Mouse (Mus musculus) forebrain, embryonic 13.5 days (tissue): ENCODE measurements around the gene Aqp2. TPM values are rescaled to one million over a fixed set of nuclear protein-coding genes. Genes with fewer than 3 reads are reported as not detected.

Experiments
- ATAC-seq: fragments of 200-750 bp; cut with Nextera tagmentation; 2 replicates; pipeline ENCODE4 v1.8.0; 2017
- H3K27ac ChIP-seq: fragments of 300-500 bp; sonication (generic); 2 replicates; pipeline ENCODE4 v1.5.1; 2015; ENCODE audit warnings: inconsistent platforms, mild to moderate bottlenecking, moderate library complexity
- H3K27me3 ChIP-seq: fragments of 300-500 bp; sonication (generic); 2 replicates; pipeline ENCODE4 v1.6.1; 2015; ENCODE audit warnings: mild to moderate bottlenecking, inconsistent platforms
- H3K36me3 ChIP-seq: fragments of 300-500 bp; sonication (generic); 2 replicates; pipeline ENCODE4 v1.6.1; 2015; ENCODE audit warnings: mild to moderate bottlenecking, inconsistent platforms; ENCODE audit not compliant: poor library complexity, severe bottlenecking
- H3K4me1 ChIP-seq: fragments of 300-500 bp; sonication (generic); 2 replicates; pipeline ENCODE4 v1.6.1; 2015; ENCODE audit warnings: inconsistent platforms
- H3K4me2 ChIP-seq: fragments of 300-500 bp; sonication (generic); 2 replicates; pipeline ENCODE4 v1.6.1; 2015; ENCODE audit warnings: inconsistent platforms, mild to moderate bottlenecking, moderate library complexity
- H3K4me3 ChIP-seq: fragments of 300-500 bp; sonication (generic); 2 replicates; pipeline ENCODE4 v1.5.1; 2015; ENCODE audit warnings: mild to moderate bottlenecking, inconsistent platforms
- H3K9ac ChIP-seq: fragments of 300-500 bp; sonication (generic); 2 replicates; pipeline ENCODE4 v1.6.1; 2015; ENCODE audit warnings: mild to moderate bottlenecking, inconsistent platforms
- H3K9me3 ChIP-seq: fragments of 300-500 bp; sonication (generic); replicated peaks from 2 replicates; pipeline ENCODE4 v1.6.1; 2016; ENCODE audit warnings: inconsistent platforms
- WGBS: fragments of 180-500 bp; shearing (Covaris S2); methylation state at CpG from one replicate; pipeline ENCODE4 v1.1.7; 2015; 5-methylcytosine and 5-hydroxymethylcytosine counted together
- polyA plus RNA-seq: library from polyadenylated mRNA; unstranded; fragments of >200 nt; fragmentation: Nextera tagmentation; extraction: Ambion mirVana; gene quantifications from 2 replicates; pipeline ENCODE4 v1.2.1, GENCODE M21; 2015

The Aqp2 gene
- polyA plus RNA-seq, 1 experiment from 2014 or later: not detected

DNA sequence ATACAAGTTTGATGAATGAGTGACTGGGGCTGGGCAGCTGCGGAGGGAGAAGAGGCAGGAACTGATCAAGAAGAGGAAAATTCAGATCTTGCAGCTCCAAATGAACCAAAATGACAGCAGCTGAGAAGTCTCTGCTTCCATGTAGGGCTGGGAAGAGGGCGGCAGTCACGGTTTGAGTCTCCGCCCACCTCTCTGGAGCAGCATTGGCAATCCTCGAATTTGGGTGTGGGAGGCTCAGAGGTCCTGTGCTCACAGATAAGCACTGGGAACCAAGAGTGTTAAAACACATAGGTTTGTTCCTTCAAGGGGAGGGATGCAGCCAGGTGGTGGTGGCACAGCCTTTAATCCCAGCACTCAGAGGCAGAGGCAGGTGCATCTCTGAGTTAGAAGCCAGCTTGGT is 27.7 kb downstream of the Aqp2 start:
- H3K4me1 ChIP-seq: peaks cover 45% of the 10 kb centered on the region
- peaks cover 14% of the 10 kb centered on the region for H3K27me3 ChIP-seq
- H3K9ac ChIP-seq: no peak overlapping the region
- H3K36me3 ChIP-seq: no peaks in the 10 kb centered on the region
- no peaks in the 10 kb centered on the region for H3K9me3 ChIP-seq
- H3K4me2 ChIP-seq: no peak overlapping the region
- no peak overlapping the region for H3K4me3 ChIP-seq
- H3K27ac ChIP-seq: no peak overlapping the region
- no peak for ATAC-seq
- 37% methylated on average over 5 of the region's 5 CpGs for WGBS

DNA sequence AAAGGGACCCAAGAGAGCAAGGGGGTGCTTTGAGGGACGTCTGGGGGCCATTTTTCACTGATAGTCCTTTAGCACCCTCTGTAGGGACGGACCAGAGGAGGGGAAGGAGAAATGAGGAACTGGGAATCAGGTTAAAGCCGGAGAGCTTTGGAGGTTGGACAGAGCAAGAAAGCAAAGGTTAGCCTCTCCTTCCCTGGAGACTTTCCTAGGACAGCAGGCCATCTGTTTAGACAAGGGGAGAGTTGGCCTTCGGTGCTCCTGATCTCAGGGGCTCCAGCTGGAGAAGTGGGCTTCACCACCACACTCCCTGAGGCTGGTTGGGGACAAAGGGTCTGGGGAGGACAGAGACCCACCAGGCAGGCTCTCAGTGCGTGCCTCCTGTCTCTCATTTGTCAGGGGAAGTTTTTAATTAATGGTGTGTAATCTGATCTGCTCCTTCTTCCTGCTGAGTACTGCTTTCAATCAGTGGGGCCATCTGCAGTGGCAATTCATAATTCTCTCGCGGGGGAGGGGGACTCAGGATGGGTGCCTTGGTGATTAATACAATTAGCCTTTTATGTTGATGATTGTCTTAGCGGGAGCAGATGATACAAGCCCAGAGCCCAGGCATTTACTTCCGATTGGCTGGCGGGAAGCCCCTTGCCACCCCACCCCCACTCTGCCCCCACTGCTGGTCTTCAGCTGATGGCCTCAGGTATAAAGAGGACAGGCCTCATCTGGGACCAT is 28.7 kb downstream of the Aqp2 start:
- no peak overlapping the region for H3K4me3 ChIP-seq
- WGBS: 9% methylated on average over 10 of the region's 10 CpGs
- no peaks in the 10 kb centered on the region for H3K36me3 ChIP-seq
- H3K4me1 ChIP-seq: peaks cover 43% of the 10 kb centered on the region
- H3K9ac ChIP-seq: no peak overlapping the region
- no peaks in the 10 kb centered on the region for H3K9me3 ChIP-seq
- peak overlapping the region; percentile 2; the same call in 1 of the 2 replicates for H3K4me2 ChIP-seq
- peak; percentile 57; the same call in 1 of the 2 replicates for ATAC-seq
- no peak overlapping the region; the same call in 1 of the 2 replicates for H3K27ac ChIP-seq
- H3K27me3 ChIP-seq: peaks cover 16% of the 10 kb centered on the region

- Histone ChIP-seq H3K4me3 (no peak overlapping the region), H3K36me3 (no peaks in the 10 kb centered on the region), H3K9ac (no peak overlapping the region), H3K4me1 (peaks cover 43% of the 10 kb centered on the region), H3K27ac (no peak overlapping the region), H3K9me3 (no peaks in the 10 kb centered on the region), H3K4me2 (no peak overlapping the region), H3K27me3 (peaks cover 19% of the 10 kb centered on the region)
- no peak for ATAC-seq
- WGBS: 82% methylated on average over 13 of the region's 13 CpGs
Measured at GRCm38 (mm10) chr15:99608382-99609125, 29.7 kb downstream of the Aqp2 start.

DNA sequence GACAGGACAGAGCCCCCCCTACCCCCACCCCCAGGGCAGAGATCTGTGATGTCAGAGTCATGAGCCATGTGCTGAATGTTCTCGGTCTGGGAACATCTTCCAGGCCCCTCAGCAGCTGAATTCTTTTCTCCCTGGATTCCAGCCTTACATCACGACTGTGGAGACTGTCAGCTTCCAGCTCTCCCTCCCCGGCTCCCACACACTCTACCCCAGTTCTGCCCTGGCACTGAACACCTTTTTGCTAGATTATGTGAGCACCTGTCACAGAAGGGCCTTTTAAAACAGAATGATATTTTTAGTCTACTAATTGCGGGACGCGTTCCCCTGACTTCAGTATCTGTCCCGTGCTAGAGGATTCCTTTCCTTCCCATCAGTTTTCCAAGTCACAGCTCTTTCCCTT is 32.7 kb downstream of the Aqp2 start:
- 66% methylated on average over 7 of the region's 7 CpGs for WGBS
- no peak for ATAC-seq
- H3K27me3 ChIP-seq: peaks cover 15% of the 10 kb centered on the region; the same call in 1 of the 2 replicates
- 0 out of 2 replicates have a peak overlapping the region, but pooled peaks have one; percentile 1 for H3K27ac ChIP-seq
- no peak overlapping the region for H3K9ac ChIP-seq
- no peaks in the 10 kb centered on the region for H3K36me3 ChIP-seq
- no peaks in the 10 kb centered on the region for H3K9me3 ChIP-seq
- peaks cover 47% of the 10 kb centered on the region for H3K4me1 ChIP-seq
- no peak overlapping the region for H3K4me3 ChIP-seq
- H3K4me2 ChIP-seq: no peak overlapping the region

- Histone ChIP-seq H3K27ac (peak overlapping the region; percentile 32; the same call in 1 of the 2 replicates), H3K9ac (no peak overlapping the region), H3K4me3 (no peak overlapping the region), H3K4me2 (no peak overlapping the region), H3K36me3 (no peaks in the 10 kb centered on the region), H3K4me1 (peaks cover 24% of the 10 kb centered on the region), H3K9me3 (no peaks in the 10 kb centered on the region), H3K27me3 (peaks cover 15% of the 10 kb centered on the region; the same call in 1 of the 2 replicates)
- 75% methylated on average over 13 of the region's 13 CpGs for WGBS
- no peak for ATAC-seq
Measured at GRCm38 (mm10) chr15:99614273-99614672, 35.4 kb downstream of the Aqp2 start.

DNA sequence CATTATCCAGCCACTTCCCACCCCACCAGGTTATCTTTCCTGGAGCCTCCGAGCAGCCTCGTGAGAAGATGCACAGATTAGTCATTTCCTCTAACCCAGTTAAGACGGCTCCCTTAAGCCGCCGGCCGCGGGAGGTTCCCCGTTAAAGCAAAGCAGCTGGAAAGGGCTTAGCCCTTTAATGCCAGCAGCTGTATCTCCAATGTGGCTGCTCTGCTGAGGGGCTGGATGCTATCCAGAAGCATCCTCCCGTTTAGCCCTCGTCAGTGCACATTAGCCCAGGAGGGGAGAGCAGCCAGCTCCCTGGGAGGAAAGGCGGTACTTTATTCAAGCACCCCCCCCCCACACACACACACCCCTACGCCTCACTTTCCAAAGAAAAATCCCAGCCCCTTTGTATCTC is 35.9 kb downstream of the Aqp2 start:
- Histone ChIP-seq H3K4me3 (no peak overlapping the region), H3K27ac (peak overlapping the region; percentile 32; the same call in 1 of the 2 replicates), H3K9me3 (no peaks in the 10 kb centered on the region), H3K27me3 (peaks cover 15% of the 10 kb centered on the region; the same call in 1 of the 2 replicates), H3K4me2 (peak overlapping the region; percentile 15), H3K4me1 (peaks cover 24% of the 10 kb centered on the region), H3K9ac (no peak overlapping the region), H3K36me3 (peaks cover 3% of the 10 kb centered on the region; the same call in 1 of the 2 replicates)
- WGBS: 5% methylated on average over 12 of the region's 12 CpGs
- no peak for ATAC-seq

- H3K4me2 ChIP-seq: no peak overlapping the region
- no peaks in the 10 kb centered on the region for H3K9me3 ChIP-seq
- peaks cover 24% of the 10 kb centered on the region for H3K4me1 ChIP-seq
- ATAC-seq: no peak
- H3K9ac ChIP-seq: no peak overlapping the region
- WGBS: 37% methylated on average over 9 of the region's 9 CpGs
- H3K27me3 ChIP-seq: peaks cover 10% of the 10 kb centered on the region; the same call in 1 of the 2 replicates
- H3K4me3 ChIP-seq: no peak overlapping the region
- H3K36me3 ChIP-seq: peaks cover 7% of the 10 kb centered on the region
- H3K27ac ChIP-seq: no peak overlapping the region
Measured at GRCm38 (mm10) chr15:99615246-99615645, 36.4 kb downstream of the Aqp2 start.

DNA sequence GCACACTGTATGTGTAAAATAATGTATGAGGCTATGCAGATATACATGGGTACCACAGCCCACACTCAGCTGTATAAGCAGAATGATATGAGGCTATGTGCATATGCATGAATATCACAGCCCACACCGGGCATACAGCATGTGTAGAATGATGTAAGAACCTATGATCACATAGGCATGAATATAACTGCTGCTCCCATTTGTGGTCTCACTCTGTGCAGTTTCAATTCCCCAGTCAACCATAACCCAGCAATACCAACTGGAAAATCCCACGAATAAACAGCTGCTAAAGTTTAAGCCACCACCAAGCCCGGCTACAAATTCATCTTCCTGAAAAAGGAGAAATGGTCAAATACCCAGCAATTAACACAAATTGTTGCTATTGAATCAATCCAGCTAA is 39.7 kb downstream of the Aqp2 start:
- WGBS: 90% methylated on average over 3 of the region's 3 CpGs
- Histone ChIP-seq H3K9me3 (no peaks in the 10 kb centered on the region), H3K27ac (no peak overlapping the region), H3K4me1 (peaks cover 16% of the 10 kb centered on the region), H3K27me3 (peaks cover 1% of the 10 kb centered on the region; the same call in 1 of the 2 replicates), H3K36me3 (peaks cover 38% of the 10 kb centered on the region), H3K4me2 (no peak overlapping the region), H3K9ac (no peak overlapping the region), H3K4me3 (no peak overlapping the region)
- ATAC-seq: no peak

DNA sequence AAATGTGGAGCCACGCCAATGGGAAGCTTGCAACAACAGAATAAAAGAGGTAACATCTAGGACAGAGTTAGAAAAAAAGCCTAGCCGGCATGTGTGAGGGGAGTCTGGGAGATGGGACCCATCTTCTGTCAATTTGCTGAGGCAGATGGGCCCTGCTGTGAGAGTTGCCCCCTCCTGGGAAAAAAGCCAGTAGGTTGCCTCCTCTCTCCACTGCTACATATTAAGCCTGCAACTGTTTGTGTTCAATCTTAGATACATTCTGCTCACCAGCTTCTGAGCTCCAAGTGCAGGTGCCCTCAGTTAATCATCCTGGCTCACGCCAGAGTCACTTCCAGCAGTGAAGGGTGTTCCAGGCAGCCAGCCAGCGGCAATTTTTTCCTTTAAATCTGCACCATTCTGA is 41.0 kb downstream of the Aqp2 start:
- peaks cover 50% of the 10 kb centered on the region for H3K36me3 ChIP-seq
- WGBS: 77% methylated on average over 4 of the region's 4 CpGs

GRCm38 (mm10) chr15:99622063-99622462 is 43.2 kb downstream of the Aqp2 start:
- Histone ChIP-seq H3K4me1 (no peaks in the 10 kb centered on the region), H3K9ac (no peak overlapping the region), H3K27ac (no peak overlapping the region), H3K9me3 (no peaks in the 10 kb centered on the region), H3K4me3 (no peak overlapping the region), H3K4me2 (no peak overlapping the region), H3K27me3 (no peaks in the 10 kb centered on the region), H3K36me3 (peaks cover 72% of the 10 kb centered on the region)
- 95% methylated on average over 11 of the region's 11 CpGs for WGBS
- ATAC-seq: no peak

More for the DNA sequence above, 41.0 kb downstream of the Aqp2 start:
- Histone ChIP-seq H3K4me1 (peaks cover 8% of the 10 kb centered on the region), H3K27ac (peak overlapping the region; percentile 14; the same call in 1 of the 2 replicates), H3K9me3 (no peaks in the 10 kb centered on the region), H3K27me3 (no peaks in the 10 kb centered on the region), H3K4me2 (no peak overlapping the region), H3K9ac (no peak overlapping the region), H3K4me3 (no peak overlapping the region)
- no peak for ATAC-seq

GRCm38 (mm10) chr15:99631618-99632017 is 52.8 kb downstream of the Aqp2 start:
- Histone ChIP-seq H3K9me3 (no peaks in the 10 kb centered on the region), H3K4me2 (no peak overlapping the region), H3K9ac (no peak overlapping the region), H3K4me1 (no peaks in the 10 kb centered on the region), H3K36me3 (peaks cover 94% of the 10 kb centered on the region), H3K4me3 (no peak overlapping the region), H3K27ac (no peak overlapping the region), H3K27me3 (no peaks in the 10 kb centered on the region)
- no peak for ATAC-seq
